Mouse (Mus musculus) CH12.LX (cell line): ENCODE measurements around the gene Tmem206. TPM values are rescaled to one million over a fixed set of nuclear protein-coding genes. Genes with fewer than 3 reads are reported as not detected.

Experiments
- DNase-seq: peaks from one replicate; pipeline ENCODE4 v3.0.0-alpha.2; 2013; ENCODE audit errors: extremely low read depth
- H3K27ac ChIP-seq: 2 replicates; pipeline ENCODE4 v1.5.1; 2012; ENCODE audit warnings: low read depth, mild to moderate bottlenecking, control low read depth, moderate library complexity; ENCODE audit not compliant: insufficient read depth
- H3K27me3 ChIP-seq: replicated peaks from 2 replicates; pipeline ENCODE3; 2012; ENCODE audit warnings: inconsistent platforms
- H3K36me3 ChIP-seq, 2 experiments: replicated peaks in 1 of 2; 2 replicates each; pipeline versions ENCODE3 to v1.6.1; 2012; ENCODE audit warnings: inconsistent platforms in 1 of 2, low read length in 1 of 2, mild to moderate bottlenecking in 1 of 2, mixed read lengths in 1 of 2, moderate library complexity in 1 of 2; ENCODE audit not compliant: control insufficient read depth in 1 of 2, insufficient read depth in 1 of 2
- H3K4me1 ChIP-seq, 2 experiments: 2 replicates each; pipeline ENCODE4 v1.6.1; 2012; ENCODE audit warnings: inconsistent platforms in 1 of 2, moderate library complexity in 1 of 2; ENCODE audit not compliant: insufficient read depth in 2 of 2, control insufficient read depth in 1 of 2
- H3K4me2 ChIP-seq: 2 replicates; pipeline ENCODE4 v1.6.1; 2012; ENCODE audit warnings: low read depth, mild to moderate bottlenecking, control low read depth; ENCODE audit not compliant: poor library complexity, insufficient read depth, severe bottlenecking
- H3K4me3 ChIP-seq, 3 experiments: fragments of 150-350 bp in 1 of 3; sonication (generic) in 1 of 3; replicated peaks in 1 of 3; 2 replicates each; pipeline versions ENCODE3 to v1.5.1; 2011 to 2012; ENCODE audit warnings: low read depth in 2 of 3, low read length in 2 of 3, mild to moderate bottlenecking in 2 of 3, moderate library complexity in 2 of 3, control low read depth in 1 of 3, improper control_type of control experiment in 1 of 3, inconsistent platforms in 1 of 3, mixed read lengths in 1 of 3; ENCODE audit not compliant: poor library complexity in 1 of 3
- H3K79me2 ChIP-seq: replicated peaks from 2 replicates; pipeline ENCODE4 v1.6.1; 2012; ENCODE audit warnings: mild to moderate bottlenecking, moderate library complexity; ENCODE audit not compliant: control insufficient read depth, poor library complexity, insufficient read depth, severe bottlenecking; ENCODE audit errors: extremely low read depth
- H3K9ac ChIP-seq: 2 replicates; pipeline ENCODE4 v1.6.1; 2012; ENCODE audit warnings: low read depth, mild to moderate bottlenecking, control low read depth, moderate library complexity; ENCODE audit not compliant: insufficient read depth
- H3K9me3 ChIP-seq: replicated peaks from 2 replicates; pipeline ENCODE3; 2012; ENCODE audit warnings: low read length, inconsistent platforms, mixed read lengths
- BHLHE40 ChIP-seq: IDR thresholded peaks from 2 replicates; pipeline ENCODE4 v1.6.1; 2011; ENCODE audit warnings: mild to moderate bottlenecking, low read depth, low read length, improper control_type of control experiment
- CHD1 ChIP-seq: IDR thresholded peaks from 2 replicates; pipeline ENCODE4 v1.6.1; 2012; ENCODE audit warnings: low read depth, low read length, improper control_type of control experiment, inconsistent platforms
- CHD2 ChIP-seq: IDR thresholded peaks from 2 replicates; pipeline ENCODE4 v1.6.1; 2011; ENCODE audit warnings: low read length, improper control_type of control experiment
- CTCF ChIP-seq, 2 experiments: IDR thresholded peaks in 1 of 2; conservative IDR thresholded peaks in 1 of 2; 2 replicates each; pipeline ENCODE4 v1.5.1; 2011 to 2012; ENCODE audit warnings: low read depth in 2 of 2, low read length in 2 of 2, improper control_type of control experiment in 1 of 2, inconsistent platforms in 1 of 2, mild to moderate bottlenecking in 1 of 2, moderate library complexity in 1 of 2
- E2F4 ChIP-seq: IDR thresholded peaks from 2 replicates; pipeline ENCODE4 v1.6.1; 2011; ENCODE audit warnings: low read depth, low read length, improper control_type of control experiment; ENCODE audit not compliant: insufficient replicate concordance
- ETS1 ChIP-seq: conservative IDR thresholded peaks from 2 replicates; pipeline ENCODE4 v1.6.1; 2012; ENCODE audit warnings: low read depth, mild to moderate bottlenecking, inconsistent platforms, low read length, improper control_type of control experiment, moderate library complexity
- GABPA ChIP-seq: IDR thresholded peaks from 2 replicates; pipeline ENCODE4 v1.6.1; 2012; ENCODE audit warnings: low read depth, low read length, improper control_type of control experiment, inconsistent platforms; ENCODE audit not compliant: insufficient replicate concordance
- HCFC1 ChIP-seq: IDR thresholded peaks from 2 replicates; pipeline ENCODE4 v1.6.1; 2012; ENCODE audit warnings: low read depth, mild to moderate bottlenecking, inconsistent platforms, low read length, improper control_type of control experiment
- IRF4 ChIP-seq: IDR thresholded peaks from 2 replicates; pipeline ENCODE4 v1.6.1; 2014; ENCODE audit warnings: low read depth, mild to moderate bottlenecking, inconsistent platforms, low read length, improper control_type of control experiment
- JUN ChIP-seq: IDR thresholded peaks from 2 replicates; pipeline ENCODE4 v1.6.1; 2011; ENCODE audit warnings: low read depth, mild to moderate bottlenecking, low read length, improper control_type of control experiment, moderate library complexity; ENCODE audit not compliant: insufficient read depth
- JUND ChIP-seq: conservative IDR thresholded peaks from 2 replicates; pipeline ENCODE4 v1.6.1; 2011; ENCODE audit warnings: low read depth, low read length, improper control_type of control experiment
- KAT2A ChIP-seq: IDR thresholded peaks from 2 replicates; pipeline ENCODE4 v1.6.1; 2012; ENCODE audit warnings: low read length, improper control_type of control experiment, inconsistent platforms; ENCODE audit not compliant: insufficient replicate concordance
- MAX ChIP-seq: IDR thresholded peaks from 2 replicates; pipeline ENCODE4 v1.6.1; 2011; ENCODE audit warnings: low read length, improper control_type of control experiment
- MAZ ChIP-seq: IDR thresholded peaks from 2 replicates; pipeline ENCODE4 v1.6.1; 2012; ENCODE audit warnings: low read depth, mild to moderate bottlenecking, inconsistent platforms, low read length, improper control_type of control experiment, moderate library complexity
- MEF2A ChIP-seq: IDR thresholded peaks from 2 replicates; pipeline ENCODE4 v1.6.1; 2014; ENCODE audit warnings: low read depth, mild to moderate bottlenecking, inconsistent platforms, low read length, improper control_type of control experiment, borderline replicate concordance
- MXI1 ChIP-seq: IDR thresholded peaks from 2 replicates; pipeline ENCODE4 v1.6.1; 2011; ENCODE audit warnings: mild to moderate bottlenecking, low read depth, low read length, improper control_type of control experiment
- MYC ChIP-seq: IDR thresholded peaks from 2 replicates; pipeline ENCODE4 v1.6.1; 2011; ENCODE audit warnings: low read depth, mild to moderate bottlenecking, improper control_type of control experiment, low read length
- PAX5 ChIP-seq: IDR thresholded peaks from 2 replicates; pipeline ENCODE4 v1.6.1; 2012; ENCODE audit warnings: low read length, inconsistent platforms, mixed read lengths
- POLR2A ChIP-seq: IDR thresholded peaks from 2 replicates; pipeline ENCODE4 v1.6.1; 2011; ENCODE audit warnings: low read depth, mild to moderate bottlenecking, improper control_type of control experiment, low read length
- RAD21 ChIP-seq: IDR thresholded peaks from 2 replicates; pipeline ENCODE4 v1.6.1; 2011; ENCODE audit warnings: low read depth, mild to moderate bottlenecking, low read length, improper control_type of control experiment, moderate library complexity
- RCOR1 ChIP-seq: conservative IDR thresholded peaks from 2 replicates; pipeline ENCODE4 v1.6.1; 2012; ENCODE audit warnings: low read depth, mild to moderate bottlenecking, inconsistent platforms, low read length, improper control_type of control experiment
- SIN3A ChIP-seq: IDR thresholded peaks from 2 replicates; pipeline ENCODE4 v1.6.1; 2012; ENCODE audit warnings: low read length, improper control_type of control experiment, inconsistent platforms
- SMC3 ChIP-seq: IDR thresholded peaks from 2 replicates; pipeline ENCODE4 v1.6.1; 2011; ENCODE audit warnings: low read depth, low read length, improper control_type of control experiment
- TBP ChIP-seq: conservative IDR thresholded peaks from 2 replicates; pipeline ENCODE4 v1.6.1; 2011; ENCODE audit warnings: low read depth, low read length, improper control_type of control experiment
- TCF12 ChIP-seq: IDR thresholded peaks from 2 replicates; pipeline ENCODE4 v1.6.1; 2014; ENCODE audit warnings: low read depth, mild to moderate bottlenecking, inconsistent platforms, low read length, improper control_type of control experiment
- UBTF ChIP-seq: IDR thresholded peaks from 2 replicates; pipeline ENCODE4 v1.6.1; 2012; ENCODE audit warnings: low read depth, mild to moderate bottlenecking, inconsistent platforms, low read length, improper control_type of control experiment, moderate library complexity
- USF1 ChIP-seq: IDR thresholded peaks from 2 replicates; pipeline ENCODE4 v1.6.1; 2014; ENCODE audit warnings: low read depth, mild to moderate bottlenecking, inconsistent platforms, low read length, improper control_type of control experiment
- ZC3H11A ChIP-seq: IDR thresholded peaks from 2 replicates; pipeline ENCODE4 v1.6.1; 2012; ENCODE audit warnings: low read depth, mild to moderate bottlenecking, inconsistent platforms, low read length, improper control_type of control experiment
- ZKSCAN1 ChIP-seq: IDR thresholded peaks from 2 replicates; pipeline ENCODE4 v1.6.1; 2012; ENCODE audit warnings: low read depth, inconsistent platforms, low read length, improper control_type of control experiment, borderline replicate concordance
- ZNF384 ChIP-seq: IDR thresholded peaks from 2 replicates; pipeline ENCODE4 v1.6.1; 2012; ENCODE audit warnings: low read depth, low read length, improper control_type of control experiment, inconsistent platforms
- dilution Hi-C: fragments of 300-500 bp; cut with MboI; formaldehyde crosslinking; loops from 2 replicates; pipeline ENCODE4 v1.14.3; 2020; ENCODE audit warnings: low sequenced_read_pairs; ENCODE audit not compliant: extremely low pct_unique_long_range_greater_than_20kb, extremely low pct_ligation_motif_present
- in situ Hi-C: fragments of 300-500 bp; cut with MboI; formaldehyde crosslinking; loops from 3 replicates; pipeline ENCODE4 v1.14.3; 2019; ENCODE audit warnings: low sequenced_read_pairs, low pct_ligation_motif_present, low pct_unique_long_range_greater_than_20kb, mixed read lengths
- polyA plus RNA-seq: library from polyadenylated mRNA; unstranded; fragments of >175 nt; gene quantifications from 2 replicates; pipeline ENCODE4 v1.2.1, GENCODE M21; 2012; ENCODE audit warnings: low read depth; ENCODE audit not compliant: insufficient read length
- total RNA-seq, 2 experiments: library from RNA; depleted of rRNA; stranded (reverse); fragments of 300-350 nt in 1 of 2; fragments of >200 nt in 1 of 2; gene quantifications; 2 replicates each; pipeline ENCODE4 v1.2.3; 2012 to 2014

Gene Tmem206
- total and polyA plus RNA-seq, 3 experiments: 13.1 to 16.4 (median 15.4) TPM

DNA sequence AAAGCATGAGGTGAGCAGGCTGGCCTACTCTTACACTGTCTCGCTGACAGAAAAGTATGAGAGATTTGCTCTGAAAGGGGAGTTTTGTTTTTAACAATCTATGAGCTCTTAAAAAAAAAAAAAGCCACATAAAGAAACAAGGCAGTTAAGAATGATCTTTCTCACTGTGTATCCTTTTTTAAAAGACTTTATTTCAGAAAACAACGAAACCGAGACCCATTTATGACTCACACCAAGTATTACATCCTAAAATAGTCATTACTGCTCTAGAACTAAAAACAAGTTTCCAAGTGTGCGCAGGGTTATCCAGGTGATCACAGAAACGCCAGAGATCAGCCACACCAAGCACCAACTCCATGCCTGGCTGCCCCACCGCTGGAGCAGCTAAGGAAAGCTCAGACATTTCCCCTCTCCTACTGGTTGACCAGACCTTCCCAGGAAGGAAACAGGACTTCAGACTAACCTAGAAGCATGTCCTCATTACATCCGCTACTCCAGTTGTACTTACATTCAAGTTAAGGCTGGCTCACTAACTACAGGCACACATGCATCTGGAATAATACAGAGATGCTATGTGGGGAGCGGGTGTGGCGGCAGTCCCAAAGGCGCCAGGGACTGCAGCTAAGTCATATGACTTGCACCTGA, 59.2 kb downstream of the Tmem206 start (continued):
- TF ChIP-seq ZNF384: peak; percentile 97
- TF ChIP-seq JUN: peak; percentile 94
- TF ChIP-seq USF1: no peak
- TF ChIP-seq KAT2A: no peak
- no peak for TF ChIP-seq ZKSCAN1
- peak; percentile 26; the same call in 1 of the 2 replicates for TF ChIP-seq HCFC1
- TF ChIP-seq CHD1: no peak
- peak; percentile 94 for TF ChIP-seq RCOR1
- TF ChIP-seq SMC3: no peak
- peak; percentile 70 for TF ChIP-seq CHD2
- 0 out of 2 replicates have a peak, but pooled peaks have one; percentile 50 for TF ChIP-seq MAZ
- peak; percentile 88; the same call in 1 of the 2 replicates for TF ChIP-seq MYC

DNA sequence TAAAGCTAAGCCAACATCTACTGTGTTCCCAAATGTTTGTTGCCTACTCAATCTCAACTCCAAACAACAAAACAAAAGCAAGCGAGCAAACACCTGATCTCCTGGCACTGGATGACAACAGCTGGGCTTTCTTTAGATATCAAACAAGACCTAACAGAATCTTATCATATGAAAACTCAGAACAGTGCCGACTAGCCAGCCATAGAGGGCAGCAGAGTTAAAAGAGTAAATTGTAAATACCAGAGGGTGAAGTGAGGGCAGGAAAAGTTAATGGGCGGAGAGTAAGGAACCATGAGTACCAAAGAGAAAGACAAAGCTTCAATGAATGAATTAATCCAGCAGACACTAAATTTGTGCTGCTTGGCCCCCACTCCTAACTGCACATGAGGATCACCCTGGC, 65.6 kb downstream of the Tmem206 start:
- Histone ChIP-seq H3K9me3 (no peaks in the 10 kb centered on the region), H3K4me3 (no peak overlapping the region), H3K4me2 (peak overlapping the region; percentile 13; the same call in 1 of the 2 replicates), H3K27ac (no peak overlapping the region), H3K4me1 (peaks cover 0 to 24% of the 10 kb centered on the region in 2 experiments; a peak in 2 of 4 replicates), H3K9ac (no peak overlapping the region), H3K79me2 (peaks cover 54% of the 10 kb centered on the region), H3K27me3 (no peaks in the 10 kb centered on the region), H3K36me3 (peaks cover 0 to 3% of the 10 kb centered on the region in 2 experiments)
- in situ Hi-C loops (loop anchor here (10.0 kb wide), 1 partner anchor 153 kb away; no protein-coding TSS in a partner anchor), dilution Hi-C loops (no loop called here)
- TF ChIP-seq BHLHE40: no peak
- TF ChIP-seq RAD21: peak; percentile 81
- TF ChIP-seq CHD1: no peak
- no peak for TF ChIP-seq TBP
- TF ChIP-seq HCFC1: no peak
- 0 out of 2 replicates have a peak, but pooled peaks have one; percentile 13 for TF ChIP-seq MYC
- peak; percentile 69 for TF ChIP-seq SMC3
- no peak for TF ChIP-seq MEF2A
- no peak for TF ChIP-seq JUND
- TF ChIP-seq E2F4: no peak
- TF ChIP-seq MAZ: no peak
- TF ChIP-seq ETS1: no peak
- TF ChIP-seq TCF12: no peak
- no peak for TF ChIP-seq GABPA
- no peak for TF ChIP-seq MAX
- TF ChIP-seq ZKSCAN1: no peak
- TF ChIP-seq ZC3H11A: no peak; the same call in 1 of the 2 replicates
- TF ChIP-seq CTCF (conservative IDR thresholded peaks at IDR 0.05 in 1 of 2, IDR thresholded peaks at IDR 0.05 in 1 of 2; ENCODE audit: low read depth in 2 of 2, low read length in 2 of 2): peak; percentile 8 to 82; a peak in 3 of 4 replicates
- no peak for TF ChIP-seq KAT2A
- no peak for TF ChIP-seq ZNF384
- 0 out of 2 replicates have a peak, but pooled peaks have one; percentile 45 for TF ChIP-seq IRF4
- TF ChIP-seq MXI1: no peak
- no peak for TF ChIP-seq RCOR1
- no peak for TF ChIP-seq JUN
- no peak for TF ChIP-seq UBTF
- no peak for TF ChIP-seq POLR2A
- 0 out of 2 replicates have a peak, but pooled peaks have one; percentile 36 for TF ChIP-seq SIN3A
- TF ChIP-seq PAX5: no peak
- peak; percentile 62 for DNase-seq
